Mouse (Mus musculus) cerebellum, adult (tissue): ENCODE results near the gene Mapk12.

Source experiments
- ATAC-seq: cut with Nextera tagmentation; 2 replicates; pipeline ENCODE4 v1.9.2; 2017; ENCODE audit warnings: mild to moderate bottlenecking, moderate library complexity, mixed read lengths; ENCODE audit not compliant: insufficient number of reproducible peaks, low FRiP score, low TSS enrichment

The Mapk12 gene

DNA sequence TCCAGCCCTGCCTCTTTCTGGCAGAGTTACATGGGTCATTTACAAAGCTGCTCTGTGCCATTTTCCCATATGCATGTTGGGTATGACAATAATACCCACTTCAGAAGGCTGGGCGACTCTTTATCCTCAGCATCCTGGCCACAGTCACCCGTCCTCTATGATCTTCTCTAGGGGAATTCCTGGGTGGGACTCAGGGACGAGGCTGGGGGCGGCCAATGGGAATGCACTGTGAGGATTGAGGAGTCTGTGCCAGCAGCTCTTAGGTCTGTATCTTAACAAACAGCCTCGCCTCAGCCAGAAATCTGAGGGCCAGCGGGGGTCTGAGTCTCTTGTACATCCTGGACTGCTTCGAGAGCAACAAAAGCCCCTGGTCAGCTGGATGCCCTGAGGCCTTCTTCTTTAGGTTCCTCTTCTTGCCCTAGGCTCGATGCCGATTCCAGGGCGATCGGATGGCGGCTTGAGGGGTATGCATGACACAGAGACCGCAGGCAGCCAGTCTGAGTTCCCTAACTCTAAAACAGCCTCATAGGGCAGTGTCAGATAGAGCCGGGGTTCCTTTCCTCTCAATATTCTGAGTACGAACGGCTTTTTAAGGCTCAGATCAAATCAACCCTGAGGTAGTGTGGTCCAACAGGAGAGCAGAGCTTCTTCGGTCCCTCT is 31.9 kb upstream of the Mapk12 start:
- no peak for ATAC-seq

DNA sequence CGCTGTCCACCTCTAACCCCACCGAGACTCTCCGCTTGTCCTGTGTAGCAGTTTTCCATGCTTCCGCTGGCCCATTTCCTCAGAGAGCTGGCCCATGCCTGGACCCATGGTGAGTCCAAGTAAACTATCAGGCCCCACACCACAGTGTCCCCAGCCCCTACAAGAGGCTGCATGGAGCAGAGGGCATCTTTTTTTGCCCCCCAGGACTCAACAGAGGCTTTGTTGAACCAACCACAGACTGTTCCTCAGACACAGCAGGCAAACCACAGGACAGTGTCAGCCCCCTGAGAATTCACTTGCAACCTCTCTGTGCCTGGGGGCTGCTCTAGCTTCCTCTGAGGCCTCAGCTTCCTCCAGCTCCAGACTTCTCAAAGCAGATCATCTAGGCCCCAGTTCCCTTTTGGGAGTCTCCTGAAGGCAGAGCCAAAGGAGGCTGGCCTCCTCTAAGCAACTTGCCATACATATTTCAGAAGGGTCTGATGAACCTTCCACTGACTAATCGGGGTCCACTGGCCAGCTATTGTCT is 31.1 kb upstream of the Mapk12 start:
- no peak for ATAC-seq

DNA sequence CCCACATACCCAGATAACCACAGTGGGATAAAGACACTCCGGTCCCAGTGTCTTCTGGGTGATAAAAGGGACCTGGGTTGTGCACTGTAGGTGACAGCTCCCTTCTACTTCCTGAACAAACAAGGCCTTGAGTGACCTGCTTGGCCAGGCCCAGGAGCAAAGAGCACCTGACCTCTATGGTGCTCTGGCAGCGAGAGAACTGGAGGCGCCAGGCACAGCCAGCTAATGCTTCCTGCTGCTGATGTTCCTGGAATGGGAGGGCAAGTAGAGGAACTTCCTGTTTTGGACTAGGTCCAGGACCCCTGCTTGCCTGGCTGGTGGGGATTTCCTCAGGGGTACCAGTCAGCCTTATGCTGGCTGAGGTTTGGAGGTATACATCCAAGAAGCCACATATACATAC is 29.6 kb upstream of the Mapk12 start:
- no peak for ATAC-seq

DNA sequence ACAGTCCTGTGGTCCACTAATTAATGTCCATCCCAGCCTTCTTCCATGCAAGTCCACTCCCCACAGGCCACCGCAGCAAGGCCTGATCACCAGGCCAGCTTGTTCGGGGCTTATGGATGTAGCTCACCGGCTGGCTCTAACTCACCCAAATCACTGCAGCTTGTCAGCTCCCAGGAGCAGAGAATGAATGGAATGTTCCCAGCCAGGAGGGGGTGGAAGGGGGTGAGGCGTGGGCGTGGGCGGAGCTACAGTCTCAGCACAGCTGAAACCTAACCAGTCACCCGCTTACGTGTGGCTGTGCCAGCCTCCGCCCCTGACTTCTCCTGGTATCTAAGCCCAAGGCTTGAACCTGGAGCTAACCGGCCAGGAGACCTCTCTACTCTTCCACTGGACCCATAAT is 28.9 kb upstream of the Mapk12 start:
- peak; percentile 67; the same call in 1 of the 2 replicates for ATAC-seq

DNA sequence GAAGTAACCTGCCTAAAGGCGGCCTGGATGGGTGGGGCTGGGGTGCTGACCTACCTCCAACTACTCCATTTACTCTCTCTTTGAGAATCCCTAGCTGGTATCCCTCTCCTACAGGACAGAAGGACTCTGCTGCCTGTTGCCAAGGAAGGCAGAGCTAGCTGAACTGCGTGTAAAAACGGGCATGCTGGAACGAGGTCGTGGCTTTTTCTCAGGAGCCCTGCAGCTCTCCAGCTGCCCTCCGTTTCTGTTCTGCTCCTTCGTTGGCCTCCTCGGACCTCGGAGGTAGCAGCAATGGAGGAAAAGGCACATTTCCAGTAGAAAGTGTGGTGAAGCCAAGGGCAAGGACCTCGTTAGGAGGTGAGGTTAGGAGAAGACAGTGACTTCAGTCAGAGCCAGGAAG is 28.4 kb upstream of the Mapk12 start:
- ATAC-seq = no peak

DNA sequence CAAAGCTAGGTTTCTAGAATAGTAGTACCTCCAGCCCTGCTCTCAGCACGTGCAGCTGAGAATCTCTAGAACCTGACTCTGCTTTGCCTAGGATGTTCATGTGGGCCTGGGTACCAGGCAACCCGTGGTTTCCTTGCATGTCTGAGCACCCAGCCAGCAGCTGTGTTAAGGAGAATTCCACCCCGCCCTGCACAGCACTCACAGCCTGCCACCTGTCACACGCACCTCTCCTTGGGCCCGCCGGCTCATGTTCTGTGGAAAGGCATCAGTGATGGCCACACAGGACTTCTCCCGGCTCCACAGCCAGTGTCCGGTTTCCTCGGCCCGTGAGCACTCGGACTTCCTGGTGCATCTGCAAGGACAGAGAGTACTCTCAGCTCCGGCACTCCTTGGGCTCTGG is 25.0 kb upstream of the Mapk12 start:
- ATAC-seq = no peak

DNA sequence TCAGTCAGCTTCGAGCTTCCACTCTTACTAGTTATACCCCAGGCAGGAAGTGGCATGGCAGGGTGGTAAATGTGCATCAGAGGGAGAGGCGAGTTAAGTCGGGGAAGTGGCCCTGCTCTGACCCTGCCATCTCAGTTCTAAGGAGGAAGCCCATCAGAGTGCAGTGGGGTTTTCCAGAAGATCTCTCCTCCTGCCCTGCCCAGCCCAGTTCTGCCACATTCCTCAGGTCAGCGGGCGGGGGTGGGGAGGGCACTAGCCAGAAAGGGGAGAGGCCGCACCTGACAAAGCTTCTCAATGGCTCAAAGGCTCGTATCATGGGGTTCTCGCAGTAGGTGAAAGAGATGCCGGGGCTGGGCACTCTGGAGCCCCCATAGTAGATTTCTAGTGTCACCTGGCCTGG is 20.9 kb upstream of the Mapk12 start:
- ATAC-seq = no peak

DNA sequence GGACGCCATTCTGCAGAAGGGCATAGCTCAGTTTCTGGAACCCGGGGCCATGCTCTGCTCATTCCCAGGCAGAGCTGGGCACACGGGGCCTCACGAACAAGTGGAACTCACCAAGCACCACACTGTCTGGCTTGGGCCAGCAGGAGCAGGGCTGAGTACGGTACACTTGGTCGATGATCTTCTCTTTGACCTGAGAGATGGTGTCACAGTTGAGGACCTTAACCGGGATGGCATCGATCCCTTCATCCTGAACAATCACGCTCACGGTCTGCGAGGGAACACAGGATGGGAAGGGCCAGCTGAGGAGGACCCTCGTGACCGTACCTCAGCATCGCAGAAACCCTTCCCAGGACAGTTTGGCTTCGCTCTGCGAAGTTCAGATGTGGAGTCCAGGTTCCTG is 18.0 kb upstream of the Mapk12 start:
- ATAC-seq = no peak

DNA sequence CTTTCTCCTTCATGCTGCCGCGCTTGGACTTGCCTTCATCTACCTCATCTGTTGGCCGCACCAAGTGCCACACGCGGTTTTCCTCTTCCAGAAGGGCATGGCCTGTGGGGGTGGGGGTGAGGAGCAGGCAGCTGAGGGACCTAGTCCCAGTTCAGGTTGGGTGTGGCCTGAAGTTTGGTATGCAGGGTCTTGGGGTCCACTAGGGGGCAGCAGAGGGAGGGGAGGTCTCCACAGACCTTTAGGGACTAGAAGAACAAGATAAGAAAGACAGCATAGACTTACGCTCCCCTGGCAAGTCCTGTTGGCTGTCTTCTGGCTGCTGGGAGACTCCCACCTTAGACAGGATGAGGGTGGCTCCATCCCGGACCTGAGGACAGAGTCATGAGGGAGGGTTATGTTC is 17.5 kb upstream of the Mapk12 start:
- no peak for ATAC-seq

DNA sequence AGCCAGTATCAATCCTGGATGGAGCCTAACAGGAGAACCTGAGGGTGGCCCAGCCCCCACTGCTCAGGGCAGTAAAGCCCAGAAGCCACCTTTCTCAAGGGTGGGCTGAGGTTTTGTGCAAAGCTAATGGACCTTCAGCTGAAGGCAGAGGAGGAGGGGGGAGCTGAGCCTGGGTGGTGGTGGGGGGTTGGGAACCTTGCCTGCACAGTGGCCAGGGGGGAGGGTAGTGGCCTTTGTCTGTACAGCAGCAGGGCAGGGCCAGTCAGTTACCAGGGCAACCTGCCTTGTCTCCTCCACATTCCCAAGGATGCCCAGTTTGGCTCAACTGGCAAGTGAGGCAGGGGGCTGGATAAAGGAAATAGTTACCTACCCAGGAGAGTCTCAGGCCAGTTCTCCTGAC is 11.8 kb upstream of the Mapk12 start:
- no peak for ATAC-seq

DNA sequence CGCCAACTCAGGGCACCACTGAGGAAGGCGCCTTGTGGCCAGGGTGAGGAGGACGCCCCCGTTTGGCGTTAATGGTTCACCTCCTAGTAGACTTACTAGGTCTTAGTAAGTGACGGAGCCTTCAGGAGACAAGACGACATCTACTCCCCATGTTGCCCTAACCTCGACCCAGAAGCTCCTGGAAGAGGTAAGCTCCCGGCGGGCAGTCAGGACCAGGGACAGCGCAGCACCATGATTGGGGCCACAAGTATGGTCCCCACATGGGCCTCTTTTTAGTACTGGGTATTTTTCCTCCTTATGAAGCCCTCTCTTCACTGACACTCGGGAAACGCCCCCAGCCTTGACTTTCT is 9.5 kb upstream of the Mapk12 start:
- no peak for ATAC-seq

DNA sequence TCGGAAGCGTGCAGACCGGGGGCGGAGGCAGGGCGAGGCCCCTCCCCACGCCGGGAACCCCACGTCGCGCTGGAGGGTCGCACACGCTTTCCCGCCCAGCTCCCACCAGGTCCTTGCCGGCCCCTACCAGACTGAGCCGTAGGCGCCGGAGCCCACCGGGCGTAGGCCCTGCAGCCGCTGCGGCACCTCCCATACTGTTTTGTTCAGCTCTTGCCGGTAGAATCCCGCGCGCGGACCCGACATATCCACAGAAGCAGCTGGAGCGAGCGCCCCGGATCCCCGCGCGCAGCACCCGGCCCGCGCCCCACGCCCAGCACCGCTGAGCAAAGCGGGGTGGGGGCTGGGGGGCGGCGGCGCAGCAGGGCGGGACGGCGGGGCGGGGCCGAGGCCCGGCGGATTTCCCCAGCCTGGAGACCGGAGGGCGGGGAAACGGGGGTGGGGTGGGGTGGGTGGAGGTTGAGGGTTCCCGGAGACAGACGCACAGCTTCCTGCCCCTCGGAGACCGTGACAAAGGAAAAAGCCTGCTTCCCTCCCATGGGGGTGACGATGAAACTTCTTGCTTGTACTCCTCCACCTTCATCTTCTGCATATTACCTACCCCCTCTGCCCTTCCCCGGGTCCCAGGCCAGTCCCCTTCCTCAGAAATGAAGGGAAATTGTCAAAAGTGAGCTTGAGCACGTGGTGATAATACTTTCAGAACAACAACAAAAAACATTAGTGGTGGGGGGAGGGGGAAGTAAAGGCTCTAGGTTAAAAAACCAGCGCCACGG is 9.0 kb upstream of the Mapk12 start, which contains the start of gene Mapk11:
Mapk11 (minus strand) TSS at position 358 of the 770 bp plus-strand sequence.
- no peak for ATAC-seq

DNA sequence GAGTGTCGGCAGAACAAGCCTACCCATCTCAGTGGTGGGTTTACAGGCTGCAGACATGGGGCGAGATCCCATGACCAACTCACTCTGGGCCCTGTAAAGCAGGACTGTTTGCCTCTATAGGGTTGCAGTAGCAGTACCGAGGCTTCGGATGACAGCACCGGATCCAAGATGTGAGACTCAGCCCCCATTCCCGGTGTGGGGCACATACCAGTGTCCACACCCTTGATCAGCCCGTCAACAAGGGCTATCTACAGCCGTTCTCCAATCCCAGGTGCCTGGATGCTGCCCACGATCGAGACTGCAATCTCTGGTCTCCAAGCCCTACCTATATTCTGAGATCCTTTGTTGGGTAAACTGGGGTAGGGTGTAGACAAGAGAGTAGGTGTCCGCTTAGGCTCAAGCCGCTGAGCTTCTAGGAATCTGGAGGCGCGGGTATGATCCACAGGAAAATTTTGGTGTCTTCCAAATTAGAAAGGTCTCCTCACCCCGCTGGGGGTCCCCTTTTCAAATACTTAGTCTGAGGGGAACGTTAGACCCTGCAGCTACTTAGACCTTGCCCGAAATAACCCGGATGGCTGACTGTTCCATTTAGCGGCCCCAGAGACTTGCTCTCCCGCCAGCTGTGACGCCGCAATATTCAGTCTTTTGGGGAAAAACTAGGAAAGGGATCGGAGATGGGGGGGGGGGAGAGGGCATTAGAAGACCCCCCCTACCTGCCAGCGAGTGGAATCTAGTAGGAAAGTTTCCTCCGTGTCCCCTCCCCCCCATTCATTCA is 8.2 kb upstream of the Mapk12 start:
- ATAC-seq = no peak

DNA sequence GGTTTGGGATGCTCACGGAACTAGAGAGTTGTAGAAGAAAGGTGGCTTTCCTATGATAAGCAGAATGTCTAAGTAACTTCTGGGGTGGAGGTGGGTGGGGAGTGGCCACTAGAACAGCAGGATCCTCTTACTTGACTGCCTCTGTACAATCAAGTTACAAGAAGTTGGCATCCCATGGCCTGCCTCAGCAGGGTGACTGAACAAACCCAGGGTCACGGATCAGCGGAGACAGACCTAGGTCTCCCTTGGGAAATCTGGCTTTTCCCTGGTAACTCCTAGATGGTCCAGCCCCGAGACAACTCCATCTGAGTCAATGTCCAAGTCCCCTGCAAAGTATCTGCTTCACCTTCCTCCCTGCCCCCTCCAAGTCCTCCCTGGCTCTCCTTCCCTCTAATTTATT is 7.4 kb upstream of the Mapk12 start:
- no peak for ATAC-seq

DNA sequence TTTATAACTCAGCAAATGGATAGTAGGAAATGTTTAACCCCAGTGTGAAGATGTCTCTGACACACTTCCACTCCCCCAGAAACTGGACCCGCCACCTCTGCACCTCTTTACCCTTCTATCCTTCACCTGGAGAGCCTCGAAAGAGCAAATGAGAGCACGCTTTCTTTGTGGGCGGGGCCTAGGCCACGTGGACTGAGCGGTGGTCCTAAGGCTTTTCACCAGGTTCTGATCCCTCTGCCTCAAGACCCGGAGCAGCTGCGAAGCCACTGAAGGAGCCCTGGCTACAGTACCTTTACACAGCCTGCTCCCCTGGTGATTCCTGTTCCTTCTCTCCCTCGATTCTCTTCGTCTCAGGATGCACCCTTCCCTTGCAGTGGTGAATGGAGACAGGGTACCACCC is 7.0 kb upstream of the Mapk12 start:
- ATAC-seq = no peak

DNA sequence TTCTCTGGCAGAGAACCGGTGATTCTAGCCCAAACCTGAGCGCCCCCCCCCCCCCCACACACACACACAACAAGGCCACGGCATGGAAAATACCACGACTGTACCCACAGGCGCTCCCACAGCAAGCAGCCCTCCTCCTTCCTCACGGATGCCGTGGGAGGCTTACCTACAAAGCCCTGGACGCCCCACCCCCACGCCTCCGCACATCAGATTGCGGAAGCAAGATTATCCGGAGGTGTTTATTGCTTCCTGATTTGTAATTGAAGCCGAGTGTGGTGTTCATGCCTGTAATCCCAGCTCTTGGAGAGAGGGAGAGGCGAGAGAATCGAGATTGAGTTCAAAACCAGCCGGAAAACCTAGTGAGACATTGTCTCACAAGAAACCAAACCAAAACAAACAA is 6.5 kb upstream of the Mapk12 start:
- ATAC-seq = no peak

DNA sequence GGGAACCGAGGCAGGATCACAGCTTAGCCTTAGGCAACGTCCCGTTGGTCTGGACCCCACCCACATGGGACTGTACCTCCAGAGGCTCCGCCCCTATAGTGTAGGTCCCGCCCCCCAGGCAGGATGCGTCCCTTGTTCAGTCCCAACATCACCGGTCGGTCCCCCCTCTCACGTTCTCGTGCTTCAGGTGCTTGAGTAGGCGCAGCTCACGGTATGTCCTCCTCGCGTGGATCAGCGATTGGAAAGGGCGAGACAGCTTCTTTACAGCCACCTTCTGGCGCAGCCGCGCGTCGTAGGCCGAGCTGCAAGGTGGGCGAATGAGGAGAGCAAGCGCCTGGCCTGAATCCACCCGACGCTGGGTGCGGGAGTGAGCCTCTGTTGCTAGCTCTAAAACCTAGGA is 6.0 kb upstream of the Mapk12 start:
- peak; percentile 41; the same call in 1 of the 2 replicates for ATAC-seq

DNA sequence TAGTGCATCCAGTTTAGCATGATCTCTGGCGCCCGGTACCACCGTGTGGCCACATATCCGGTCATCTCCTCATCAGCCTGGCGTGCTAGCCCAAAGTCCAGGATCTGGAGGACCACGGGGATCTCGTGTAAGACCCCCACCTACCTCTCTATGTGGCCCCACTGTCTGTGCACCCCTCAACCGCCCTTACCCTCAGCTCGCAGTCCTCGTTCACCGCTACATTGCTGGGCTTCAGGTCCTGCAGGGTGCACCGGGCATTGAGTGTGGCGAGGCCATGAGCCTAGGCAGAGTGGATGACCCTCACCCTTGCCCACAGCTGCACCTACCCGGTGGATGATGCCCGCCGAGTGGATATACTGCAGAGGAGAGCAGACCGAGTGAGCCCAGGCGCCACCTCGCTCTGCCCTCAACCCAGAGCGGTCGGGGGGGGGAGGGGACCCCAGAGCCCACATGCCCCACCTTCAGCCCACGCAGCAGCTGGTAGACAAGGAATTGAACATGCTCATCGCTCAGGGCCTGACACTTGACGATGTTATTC is 5.4 kb upstream of the Mapk12 start:
- no peak for ATAC-seq

DNA sequence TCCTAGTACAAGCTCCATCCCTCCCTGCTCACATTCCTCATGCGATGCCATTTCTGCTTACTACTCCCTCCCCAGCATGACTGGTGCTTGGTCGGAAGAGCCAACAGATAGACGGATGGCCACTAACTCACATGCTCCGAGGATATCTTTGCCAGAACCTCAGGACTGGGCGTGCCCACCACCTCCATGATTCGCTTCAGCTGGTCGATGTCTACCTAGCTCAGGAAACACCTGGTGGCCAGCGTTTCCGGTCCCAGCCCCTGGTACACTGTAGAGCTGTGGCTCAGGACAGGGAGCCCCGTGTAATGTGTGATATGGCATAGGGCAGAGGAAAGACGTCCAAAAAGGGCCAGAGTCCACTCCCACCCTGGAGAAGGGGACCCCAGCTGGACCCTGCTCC is 4.5 kb upstream of the Mapk12 start:
- no peak for ATAC-seq

DNA sequence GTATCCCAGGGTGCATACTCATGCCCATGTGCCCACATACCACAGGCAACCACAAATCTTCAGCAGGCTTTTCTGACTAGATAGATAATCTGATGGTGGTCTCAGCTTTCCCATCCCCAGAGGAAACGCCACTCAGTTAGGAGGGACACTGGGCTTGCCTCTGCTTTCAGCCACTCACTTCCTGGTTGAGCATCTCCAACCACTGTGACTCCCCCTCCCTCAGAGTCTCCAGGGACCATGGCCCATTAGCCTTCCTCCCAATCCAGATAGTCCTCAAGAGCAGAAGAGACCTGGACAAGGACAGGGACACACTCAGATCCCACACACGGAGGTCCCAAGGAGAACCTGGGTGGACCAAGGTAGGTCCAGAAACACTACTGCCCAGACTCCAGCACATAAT is 2.6 kb upstream of the Mapk12 start:
- no peak for ATAC-seq

DNA sequence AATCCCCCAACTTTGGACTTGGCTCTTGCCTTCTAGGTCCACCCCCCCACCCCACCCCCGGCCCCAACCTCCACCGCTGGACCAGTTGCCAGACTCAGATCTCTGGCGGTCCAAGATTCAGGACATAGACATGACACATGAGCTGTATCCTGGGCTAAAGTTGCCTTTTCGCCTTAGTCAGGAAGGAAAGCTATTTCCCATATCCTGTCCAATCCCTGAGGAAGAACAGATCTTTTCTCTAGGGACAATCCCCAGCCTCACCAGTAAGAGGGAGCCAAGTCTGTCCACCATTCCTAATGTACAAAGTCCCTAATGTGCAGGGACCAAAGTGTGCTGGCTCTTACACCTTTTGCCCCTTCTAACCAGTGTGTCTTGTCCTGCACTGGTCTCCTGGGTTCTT is 1.4 kb upstream of the Mapk12 start:
- ATAC-seq = no peak
